Mouse (Mus musculus) lung, embryonic 15.5 days (tissue): ENCODE measurements around the gene Gcc1. TPM values are rescaled to one million over a fixed set of nuclear protein-coding genes. Genes with fewer than 3 reads are reported as not detected.

Experiments used
- ATAC-seq: fragments of 200-750 bp; cut with Nextera tagmentation; 2 replicates; pipeline ENCODE4 v1.8.0; 2017; ENCODE audit warnings: moderate number of reproducible peaks, borderline replicate concordance; ENCODE audit not compliant: low FRiP score, low TSS enrichment; ENCODE audit errors: extremely low read depth
- H3K27ac ChIP-seq: fragments of 300-500 bp; sonication (generic); 2 replicates; pipeline ENCODE4 v1.5.1; 2015; ENCODE audit warnings: moderate library complexity, mild to moderate bottlenecking, inconsistent platforms
- H3K27me3 ChIP-seq: fragments of 300-500 bp; sonication (generic); 2 replicates; pipeline ENCODE4 v1.6.1; 2015; ENCODE audit warnings: inconsistent platforms
- H3K36me3 ChIP-seq: fragments of 300-500 bp; sonication (generic); 2 replicates; pipeline ENCODE4 v1.6.1; 2015; ENCODE audit warnings: inconsistent platforms
- H3K4me1 ChIP-seq: fragments of 300-500 bp; sonication (generic); 2 replicates; pipeline ENCODE4 v1.6.1; 2015; ENCODE audit warnings: inconsistent platforms
- H3K4me2 ChIP-seq: fragments of 300-500 bp; sonication (generic); 2 replicates; pipeline ENCODE4 v1.6.1; 2015; ENCODE audit warnings: inconsistent platforms, mild to moderate bottlenecking, moderate library complexity
- H3K4me3 ChIP-seq: fragments of 300-500 bp; sonication (generic); 2 replicates; pipeline ENCODE4 v1.5.1; 2015; ENCODE audit warnings: mild to moderate bottlenecking, inconsistent platforms
- H3K9ac ChIP-seq: fragments of 300-500 bp; sonication (generic); 2 replicates; pipeline ENCODE4 v1.6.1; 2015; ENCODE audit warnings: inconsistent platforms
- H3K9me3 ChIP-seq: fragments of 300-500 bp; sonication (generic); 2 replicates; pipeline ENCODE4 v1.6.1; 2016; ENCODE audit warnings: inconsistent platforms
- WGBS: fragments of 180-500 bp; shearing (Covaris S2); methylation state at CpG from one replicate; pipeline ENCODE4 v1.1.7; 2015; 5-methylcytosine and 5-hydroxymethylcytosine counted together
- polyA plus RNA-seq: library from polyadenylated mRNA; unstranded; fragments of >200 nt; fragmentation: Nextera tagmentation; extraction: Ambion mirVana; gene quantifications from 2 replicates; pipeline ENCODE4 v1.2.1, GENCODE M21; 2015

Gcc1 gene
- polyA plus RNA-seq, 1 experiment from 2014 or later = 10.3 TPM

DNA sequence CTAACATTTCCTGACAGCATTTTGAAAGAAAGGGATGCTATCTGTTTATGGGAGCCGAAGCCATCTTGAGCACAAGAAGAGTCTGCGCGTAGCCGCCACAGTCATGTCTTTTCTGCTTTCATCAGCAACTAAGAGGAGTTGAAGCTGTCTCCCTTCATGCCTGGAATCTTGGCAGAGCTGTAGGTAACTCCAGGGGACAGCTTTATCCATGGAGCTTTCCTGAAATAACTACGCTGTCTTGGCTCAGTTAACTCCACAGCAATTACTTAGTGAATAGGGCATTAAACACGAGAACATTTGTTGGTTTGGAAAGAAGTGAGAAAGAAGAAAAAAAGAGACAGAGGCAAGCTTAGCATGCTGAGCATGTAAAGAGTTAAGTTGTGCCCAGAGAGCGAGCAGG, 19.7 kb upstream of the Gcc1 start:
- no peak overlapping the region for H3K9ac ChIP-seq
- no peak overlapping the region for H3K27ac ChIP-seq
- no peak for ATAC-seq
- H3K36me3 ChIP-seq = no peaks in the 10 kb centered on the region
- no peaks in the 10 kb centered on the region for H3K9me3 ChIP-seq
- H3K4me1 ChIP-seq = no peaks in the 10 kb centered on the region
- peaks cover 31% of the 10 kb centered on the region for H3K27me3 ChIP-seq
- no peak overlapping the region for H3K4me3 ChIP-seq
- H3K4me2 ChIP-seq = no peak overlapping the region
- 78% methylated on average over 7 of the region's 7 CpGs for WGBS

DNA sequence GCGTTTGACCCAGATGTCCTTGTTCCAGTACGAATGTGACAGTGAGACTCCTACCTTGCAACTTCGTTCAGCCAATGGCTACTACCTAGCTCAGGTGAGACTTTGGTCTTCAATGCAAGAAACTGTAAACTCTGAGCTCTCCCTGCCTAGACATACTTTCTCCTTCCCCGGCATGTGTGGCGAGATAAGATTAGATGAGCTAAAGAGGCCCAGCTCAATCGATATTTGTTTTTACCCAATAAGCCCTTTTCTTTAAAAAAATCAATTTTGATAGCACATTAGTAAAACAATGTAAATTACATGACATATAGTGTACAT, 3.3 kb upstream of the Gcc1 start:
- no peak overlapping the region for H3K9ac ChIP-seq
- WGBS = 59% methylated on average over 6 of the region's 6 CpGs
- no peaks in the 10 kb centered on the region for H3K9me3 ChIP-seq
- no peak overlapping the region for H3K4me3 ChIP-seq
- H3K27me3 ChIP-seq = no peaks in the 10 kb centered on the region
- peaks cover 14% of the 10 kb centered on the region for H3K36me3 ChIP-seq
- no peaks in the 10 kb centered on the region for H3K4me1 ChIP-seq
- no peak for ATAC-seq
- no peak overlapping the region for H3K27ac ChIP-seq
- no peak overlapping the region for H3K4me2 ChIP-seq

DNA sequence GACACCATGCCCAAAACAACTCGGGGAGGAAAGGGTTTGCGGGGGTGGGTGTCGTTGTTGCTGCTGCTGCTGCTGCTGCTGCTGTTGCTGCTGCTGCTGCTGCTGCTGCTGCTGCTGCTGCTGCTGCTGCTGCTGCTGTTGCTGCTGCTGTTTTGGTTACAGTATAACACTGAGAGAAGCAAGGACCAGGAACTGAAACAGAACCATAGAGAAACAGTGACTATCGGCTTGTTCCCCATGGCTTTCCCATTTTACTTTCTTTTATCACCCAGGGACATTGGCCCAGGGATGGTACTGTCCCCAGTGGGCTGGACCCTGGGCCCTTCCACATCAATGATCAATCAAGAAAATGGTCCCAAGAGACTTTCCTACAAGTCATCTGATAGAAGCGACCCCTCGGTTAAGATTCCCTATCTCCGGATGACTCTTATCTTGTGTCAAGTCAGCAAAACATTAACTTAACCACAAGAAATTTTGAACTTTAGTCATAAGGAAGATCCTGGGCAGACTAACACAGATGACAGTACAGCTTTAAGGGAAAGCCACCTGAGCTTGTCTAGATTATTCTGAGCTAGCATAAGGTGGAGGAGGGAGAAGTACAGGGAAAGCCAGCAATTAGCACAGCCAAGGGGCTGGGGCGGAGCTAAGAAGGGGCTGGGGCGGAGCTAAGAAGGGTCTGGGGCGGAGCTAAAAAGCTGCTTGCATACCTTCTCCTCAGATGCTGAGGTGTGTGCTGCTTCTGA, 2.8 kb upstream of the Gcc1 start:
- H3K9ac ChIP-seq = no peak overlapping the region

DNA sequence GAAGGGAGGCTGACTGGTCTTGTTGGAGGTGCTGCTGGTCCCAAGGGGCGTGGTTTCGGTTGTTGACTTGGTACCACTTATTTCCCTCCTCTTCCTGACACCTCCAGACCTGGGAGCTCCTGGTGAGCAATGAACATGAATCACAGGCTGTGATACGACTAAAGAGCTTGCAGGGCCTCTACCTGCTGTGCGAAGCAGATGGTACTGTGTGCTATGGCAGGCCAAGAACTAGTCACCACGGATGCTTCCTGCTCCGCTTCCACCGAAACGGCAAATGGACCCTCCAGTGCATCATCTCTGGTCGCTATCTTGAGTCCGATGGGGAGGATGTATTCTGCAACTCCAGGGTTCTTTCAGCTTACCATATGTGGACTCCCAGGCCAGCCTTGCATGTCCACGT, 1.7 kb upstream of the Gcc1 start:
- no peak overlapping the region for H3K4me2 ChIP-seq
- H3K27me3 ChIP-seq = no peaks in the 10 kb centered on the region
- peaks cover 21% of the 10 kb centered on the region for H3K36me3 ChIP-seq
- no peak overlapping the region for H3K4me3 ChIP-seq
- H3K9ac ChIP-seq = no peak overlapping the region
- no peaks in the 10 kb centered on the region for H3K9me3 ChIP-seq
- no peak overlapping the region for H3K27ac ChIP-seq
- 78% methylated on average over 11 of the region's 11 CpGs for WGBS
- peaks cover 3% of the 10 kb centered on the region; the same call in 1 of the 2 replicates for H3K4me1 ChIP-seq
- no peak for ATAC-seq

More for the DNA sequence above, 2.8 kb upstream of the Gcc1 start:
- peaks cover 17% of the 10 kb centered on the region for H3K36me3 ChIP-seq
- H3K27me3 ChIP-seq = no peaks in the 10 kb centered on the region
- no peaks in the 10 kb centered on the region for H3K4me1 ChIP-seq
- H3K4me3 ChIP-seq = no peak overlapping the region
- no peaks in the 10 kb centered on the region for H3K9me3 ChIP-seq
- 74% methylated on average over 10 of the region's 10 CpGs for WGBS
- H3K27ac ChIP-seq = no peak overlapping the region
- no peak overlapping the region for H3K4me2 ChIP-seq
- ATAC-seq = 0 out of 2 replicates have a peak, but pooled peaks have one; percentile 11

DNA sequence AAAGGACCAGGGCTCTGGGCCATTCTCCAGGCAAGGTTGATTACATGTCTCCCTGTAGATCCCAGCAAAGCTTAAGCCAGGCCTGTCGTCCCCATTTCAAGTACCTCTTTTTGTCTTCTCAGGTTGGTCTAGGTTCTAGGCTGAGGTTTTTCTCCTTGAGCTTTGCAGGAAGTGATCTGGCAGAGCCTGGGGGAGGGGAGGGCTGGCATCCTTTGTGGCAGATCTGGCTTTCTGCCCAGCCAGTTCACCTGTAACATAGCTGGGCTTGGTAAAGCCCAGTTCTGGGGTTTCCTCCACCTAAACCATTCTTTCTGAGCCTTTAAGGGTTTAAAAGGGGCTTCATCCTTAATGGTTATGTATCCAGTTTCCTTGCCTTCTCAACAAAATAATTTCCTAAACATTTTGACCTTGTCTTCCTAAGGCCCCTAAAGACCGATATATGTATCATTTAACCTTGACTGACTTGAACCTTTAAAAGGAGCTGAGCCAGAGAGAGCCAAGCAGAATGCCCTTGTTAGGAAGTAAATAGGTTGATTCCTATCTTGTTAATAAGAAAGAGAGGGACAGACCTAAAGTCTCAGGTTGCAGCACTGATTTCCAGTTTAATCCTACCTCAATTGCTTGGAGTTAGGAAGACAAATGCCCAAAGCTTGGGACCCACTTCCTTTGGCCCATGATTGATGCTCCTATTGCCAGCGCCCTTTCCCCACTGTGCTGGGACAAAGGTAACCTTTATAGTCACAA, 922 bp downstream of the Gcc1 start, which contains the start of gene Fscn3:
Gene Fscn3, plus strand, starts transcription at position 694 of the 744 bp plus-strand sequence.
- Histone ChIP-seq H3K4me2 (no peak within 1 kb of the TSS), H3K9ac (no peak within 1 kb of the TSS), H3K36me3 (peaks cover 21% of the 10 kb centered on the region), H3K27ac (no peak within 1 kb of the TSS), H3K4me3 (no peak within 1 kb of the TSS), H3K27me3 (no peaks in the 10 kb centered on the region), H3K9me3 (no peaks in the 10 kb centered on the region), H3K4me1 (peaks cover 13% of the 10 kb centered on the region)
- ATAC-seq = no peak
- 80% methylated on average over 3 of the region's 3 CpGs for WGBS

DNA sequence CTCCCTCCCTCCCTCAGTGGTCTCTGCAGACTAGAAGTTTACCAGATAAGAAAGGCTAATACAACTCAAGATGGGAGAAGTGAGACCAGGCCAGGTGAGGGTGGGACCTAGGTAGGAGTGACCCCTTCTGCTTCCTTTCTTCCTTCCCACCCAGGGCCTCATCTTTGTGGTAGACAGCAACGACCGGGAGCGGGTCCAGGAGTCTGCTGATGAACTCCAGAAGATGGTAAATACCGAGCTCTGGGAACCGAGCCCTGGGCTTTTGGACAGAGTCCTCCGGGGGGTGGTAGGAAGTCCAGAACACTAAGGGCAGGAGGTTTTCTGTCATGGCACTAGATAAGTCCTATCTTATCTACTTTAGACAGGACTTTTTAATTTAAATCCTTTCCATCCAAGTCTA, 3.2 kb downstream of the Gcc1 start:
- no peak for ATAC-seq
- Histone ChIP-seq H3K36me3 (peaks cover 21% of the 10 kb centered on the region), H3K9ac (0 out of 2 replicates have a peak overlapping the region, but pooled peaks have one; percentile 97), H3K4me1 (peaks cover 28% of the 10 kb centered on the region), H3K9me3 (no peaks in the 10 kb centered on the region), H3K27me3 (no peaks in the 10 kb centered on the region), H3K4me2 (peak overlapping the region; percentile 62), H3K4me3 (peak overlapping the region; percentile 92; the same call in 1 of the 2 replicates), H3K27ac (no peak overlapping the region)
- WGBS = 86% methylated on average over 6 of the region's 6 CpGs

DNA sequence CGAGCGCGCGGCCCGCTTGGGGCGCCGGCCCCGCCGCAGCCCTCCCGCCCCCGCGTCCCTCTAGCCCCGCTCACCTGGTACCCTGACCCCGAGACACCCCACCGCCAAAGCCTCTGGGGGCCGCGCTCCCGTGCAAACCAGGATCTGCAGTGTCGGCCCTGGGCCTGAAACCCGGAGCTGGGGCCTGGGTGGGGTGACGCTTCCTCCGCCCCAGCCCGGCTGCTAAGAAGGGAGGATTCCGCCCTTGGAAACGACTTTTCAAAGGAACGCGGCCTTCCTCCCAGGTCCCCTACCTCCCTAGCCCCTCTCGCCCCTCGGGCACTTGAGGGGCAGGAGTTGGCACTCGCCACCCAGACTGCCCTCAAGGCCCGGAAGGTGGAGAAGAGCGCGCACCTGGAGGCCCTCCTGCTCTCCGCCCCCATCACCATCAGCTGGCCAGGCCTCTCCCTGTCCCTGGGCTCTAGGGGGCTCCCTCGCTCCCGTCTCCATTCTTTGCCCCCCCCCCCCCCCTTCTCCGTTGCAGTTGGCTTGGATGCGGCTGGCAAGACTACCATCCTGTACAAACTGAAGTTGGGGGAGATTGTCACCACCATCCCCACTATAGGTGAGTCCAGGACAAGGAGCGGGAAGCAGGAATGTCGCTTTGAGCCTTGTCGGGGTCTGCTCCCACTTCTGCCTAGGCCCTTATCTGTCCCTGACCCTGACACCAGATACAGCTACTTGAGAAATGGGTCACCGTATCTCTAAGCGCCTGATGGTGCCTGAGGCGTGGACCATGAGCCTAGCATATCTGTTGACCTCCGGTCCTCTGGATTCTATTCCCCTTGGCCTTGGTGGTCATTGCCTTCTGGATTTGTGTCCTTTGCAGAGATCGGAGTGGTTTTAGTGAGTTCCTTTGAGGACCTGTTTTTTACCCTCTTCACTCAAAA, 4.2 kb downstream of the Gcc1 start:
- Histone ChIP-seq H3K4me2 (peak overlapping the region; percentile 62), H3K9ac (peak overlapping the region; percentile 97), H3K36me3 (peaks cover 21% of the 10 kb centered on the region), H3K4me1 (peaks cover 34% of the 10 kb centered on the region), H3K9me3 (no peaks in the 10 kb centered on the region), H3K4me3 (peak overlapping the region; percentile 92), H3K27me3 (no peaks in the 10 kb centered on the region), H3K27ac (peak overlapping the region; percentile 84)
- WGBS = 6% methylated on average over 44 of the region's 46 CpGs
- ATAC-seq = peak; percentile 49

DNA sequence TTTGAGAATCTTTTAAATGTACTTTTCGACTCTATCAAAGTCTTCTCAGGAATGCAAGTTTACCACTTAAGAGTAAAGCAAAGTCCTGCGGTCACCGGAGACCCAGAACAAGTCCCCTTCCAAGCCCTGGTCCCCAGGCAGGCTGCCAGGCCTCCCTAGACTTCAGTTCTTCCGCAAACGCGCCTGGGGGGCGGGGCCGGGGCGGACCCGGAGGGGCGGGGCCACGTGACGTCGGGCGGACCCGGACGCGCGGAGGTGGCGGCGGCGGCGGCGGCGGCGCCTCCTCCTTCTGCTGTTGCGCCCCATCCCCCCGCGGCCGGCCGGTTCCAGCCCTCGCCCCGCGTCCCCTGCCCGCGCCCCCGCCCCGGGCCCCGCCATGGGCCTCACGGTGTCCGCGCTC, 4.9 kb downstream of the Gcc1 start, which contains the start of gene Arf5:
Gene Arf5, plus strand, starts transcription at position 248 of the 400 bp plus-strand sequence.
- peak; percentile 74 for ATAC-seq
- Histone ChIP-seq H3K4me1 (peaks cover 34% of the 10 kb centered on the region), H3K36me3 (peaks cover 27% of the 10 kb centered on the region), H3K4me3 (peak within 1 kb of the TSS; percentile 92), H3K9me3 (no peaks in the 10 kb centered on the region), H3K27me3 (no peaks in the 10 kb centered on the region), H3K9ac (peak within 1 kb of the TSS; percentile 97), H3K4me2 (peak within 1 kb of the TSS; percentile 62), H3K27ac (peak within 1 kb of the TSS; percentile 84)
- WGBS = 1% methylated on average over 24 of the region's 42 CpGs

DNA sequence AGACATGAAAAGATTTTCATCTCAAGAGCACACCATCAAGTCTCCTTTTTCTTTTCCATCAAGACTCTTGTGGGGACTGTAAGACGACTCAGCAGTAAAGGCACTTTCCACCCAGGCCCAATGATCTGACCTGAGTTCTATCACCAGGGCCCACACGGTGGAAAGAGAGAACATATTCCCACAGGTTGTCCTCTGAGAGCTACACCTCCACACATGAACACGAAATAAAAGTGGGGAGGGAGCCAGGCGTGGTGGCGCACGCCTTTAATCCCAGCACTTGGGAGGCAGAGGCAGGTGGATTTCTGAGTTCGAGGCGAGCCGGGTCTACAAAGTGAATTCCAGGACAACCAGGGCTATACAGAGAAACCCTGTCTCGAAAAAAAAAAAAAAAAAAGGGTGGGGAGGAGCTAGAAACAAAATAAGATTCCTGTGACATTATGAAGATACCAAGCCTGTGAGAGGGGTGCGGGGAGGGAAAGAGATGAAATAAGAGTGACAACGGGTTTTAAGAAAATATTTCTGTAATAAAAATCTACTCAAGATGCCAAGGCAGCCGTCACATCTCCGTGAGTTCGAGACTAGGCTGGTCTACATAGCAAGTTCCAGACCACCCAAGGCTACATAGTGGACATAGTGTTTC, 5.4 kb downstream of the Gcc1 start:
- 62% methylated on average over 15 of the region's 15 CpGs for WGBS
- H3K27me3 ChIP-seq = no peaks in the 10 kb centered on the region
- peak overlapping the region; percentile 70 for H3K27ac ChIP-seq
- ATAC-seq = no peak
- H3K9ac ChIP-seq = no peak overlapping the region
- no peaks in the 10 kb centered on the region for H3K9me3 ChIP-seq
- H3K36me3 ChIP-seq = peaks cover 30% of the 10 kb centered on the region
- peak overlapping the region; percentile 62 for H3K4me2 ChIP-seq
- peak overlapping the region; percentile 92 for H3K4me3 ChIP-seq
- H3K4me1 ChIP-seq = peaks cover 34% of the 10 kb centered on the region

DNA sequence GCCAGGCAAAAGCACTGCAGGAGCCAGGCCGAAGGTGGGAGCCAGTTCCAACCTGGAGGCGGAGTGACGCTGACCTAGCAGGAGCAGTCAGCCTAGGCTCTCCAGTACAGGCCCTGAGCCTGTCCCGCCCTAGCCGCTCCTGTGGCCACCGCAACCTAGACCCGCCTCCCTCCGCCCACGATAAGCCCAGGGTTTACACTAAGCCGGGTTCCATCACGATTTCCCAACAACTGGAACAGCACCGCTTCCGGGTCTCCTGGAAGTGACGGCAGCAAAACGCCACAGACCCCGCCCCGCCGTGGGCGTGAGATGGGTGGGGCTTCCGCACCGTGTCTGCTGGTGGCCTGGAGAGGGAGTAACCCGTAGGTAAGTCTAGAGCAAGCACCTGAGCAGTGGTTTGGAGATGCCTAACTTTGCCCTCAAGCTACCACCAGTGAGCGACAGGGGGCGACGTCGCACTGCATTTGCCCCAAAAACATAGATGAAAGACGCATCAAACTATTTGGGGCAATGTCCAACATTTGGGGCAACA, 6.7 kb downstream of the Gcc1 start:
- peak overlapping the region; percentile 66 for H3K27ac ChIP-seq
- peak; percentile 85 for ATAC-seq
- peaks cover 28% of the 10 kb centered on the region for H3K36me3 ChIP-seq
- H3K9me3 ChIP-seq = no peaks in the 10 kb centered on the region
- H3K4me3 ChIP-seq = peak overlapping the region; percentile 82
- no peaks in the 10 kb centered on the region for H3K27me3 ChIP-seq
- WGBS = under 1% methylated on average over 27 of the region's 27 CpGs
- peak overlapping the region; percentile 80 for H3K4me2 ChIP-seq
- H3K4me1 ChIP-seq = peaks cover 34% of the 10 kb centered on the region
- H3K9ac ChIP-seq = peak overlapping the region; percentile 75

DNA sequence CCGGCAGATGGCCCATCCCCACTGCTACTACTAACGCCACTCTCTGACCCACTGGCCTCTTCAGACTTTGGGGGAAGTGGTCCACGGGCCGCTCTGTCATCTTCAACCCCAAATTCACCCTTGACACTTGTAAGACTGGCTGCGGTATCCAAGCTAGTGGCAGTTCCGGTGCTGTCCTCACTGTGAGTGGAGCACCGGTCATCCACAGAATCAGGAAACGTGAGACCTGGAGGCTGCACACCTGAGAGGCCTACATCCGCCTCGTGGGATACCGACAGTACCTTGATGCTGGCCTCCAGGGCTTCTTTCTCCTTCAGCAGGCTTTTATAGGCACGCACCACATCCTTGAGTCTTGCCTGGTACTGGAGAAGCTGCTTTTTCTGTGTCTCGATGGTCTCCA, 7.3 kb downstream of the Gcc1 start:
- peak overlapping the region; percentile 75 for H3K9ac ChIP-seq
- H3K27me3 ChIP-seq = no peaks in the 10 kb centered on the region
- H3K36me3 ChIP-seq = peaks cover 30% of the 10 kb centered on the region
- no peak overlapping the region for H3K27ac ChIP-seq
- WGBS = 9% methylated on average over 13 of the region's 13 CpGs
- H3K4me1 ChIP-seq = peaks cover 34% of the 10 kb centered on the region
- ATAC-seq = no peak
- no peaks in the 10 kb centered on the region for H3K9me3 ChIP-seq
- peak overlapping the region; percentile 80 for H3K4me2 ChIP-seq
- H3K4me3 ChIP-seq = peak overlapping the region; percentile 82
